Mouse (Mus musculus) MEL (cell line): Measurements from ENCODE around the gene Hk2. TPM values are rescaled to one million over a fixed set of nuclear protein-coding genes. Genes with fewer than 3 reads are reported as not detected.

Experiments used
- DNase-seq: peaks from one replicate; pipeline ENCODE4 v3.0.0; 2011; ENCODE audit warnings: low read depth, low spot score
- H3K27ac ChIP-seq: 2 replicates; pipeline ENCODE4 v1.5.1; 2012; ENCODE audit warnings: low read depth, mild to moderate bottlenecking, control low read depth, low read length, moderate library complexity; ENCODE audit not compliant: control insufficient read depth
- H3K27me3 ChIP-seq, 2 experiments: fragments of 150-350 bp in 1 of 2; sonication (generic) in 1 of 2; 2 replicates each; pipeline ENCODE4 v1.6.1; 2012; ENCODE audit warnings: low read length in 2 of 2, mild to moderate bottlenecking in 2 of 2, improper control_type of control experiment in 1 of 2, moderate library complexity in 1 of 2; ENCODE audit not compliant: insufficient read depth in 2 of 2, control insufficient read depth in 1 of 2
- H3K36me3 ChIP-seq, 2 experiments: 2 replicates each; pipeline ENCODE4 v1.6.1; 2012 to 2014; ENCODE audit warnings: low read length in 2 of 2, improper control_type of control experiment in 1 of 2, inconsistent platforms in 1 of 2, mild to moderate bottlenecking in 1 of 2; ENCODE audit not compliant: insufficient read depth in 2 of 2, control insufficient read depth in 1 of 2
- H3K4me1 ChIP-seq, 2 experiments: fragments of 150-350 bp in 1 of 2; sonication (generic) in 1 of 2; 2 replicates each; pipeline ENCODE4 v1.6.1; 2012; ENCODE audit warnings: low read length in 2 of 2, improper control_type of control experiment in 1 of 2, mild to moderate bottlenecking in 1 of 2; ENCODE audit not compliant: insufficient read depth in 2 of 2, control insufficient read depth in 1 of 2
- H3K4me3 ChIP-seq, 2 experiments: fragments of 150-350 bp in 1 of 2; sonication (generic) in 1 of 2; 2 replicates each; pipeline ENCODE4 v1.5.1; 2012; ENCODE audit warnings: low read depth in 2 of 2, low read length in 2 of 2, mild to moderate bottlenecking in 2 of 2, moderate library complexity in 2 of 2, control low read depth in 1 of 2, improper control_type of control experiment in 1 of 2; ENCODE audit not compliant: control insufficient read depth in 1 of 2, insufficient read depth in 1 of 2
- H3K79me2 ChIP-seq: 2 replicates; pipeline ENCODE4 v1.6.1; 2012; ENCODE audit warnings: mild to moderate bottlenecking, low read length, moderate library complexity; ENCODE audit not compliant: control insufficient read depth, poor library complexity, insufficient read depth
- H3K9ac ChIP-seq: 2 replicates; pipeline ENCODE4 v1.6.1; 2012; ENCODE audit warnings: low read depth, mild to moderate bottlenecking, control low read depth, low read length, moderate library complexity; ENCODE audit not compliant: control insufficient read depth, poor library complexity, severe bottlenecking
- H3K9me3 ChIP-seq: fragments of 150-350 bp; sonication (generic); replicated peaks from 2 replicates; pipeline ENCODE4 v1.6.1; 2012; ENCODE audit warnings: mild to moderate bottlenecking, low read length, improper control_type of control experiment, moderate library complexity; ENCODE audit not compliant: insufficient read depth
- CTCF ChIP-seq, 3 experiments: IDR thresholded peaks in 2 of 3; conservative IDR thresholded peaks in 1 of 3; 2 replicates each; pipeline ENCODE4 v1.5.1; 2011 to 2012; ENCODE audit warnings: low read length in 3 of 3, low read depth in 2 of 3, mild to moderate bottlenecking in 2 of 3, improper control_type of control experiment in 1 of 3, inconsistent platforms in 1 of 3, mixed read lengths in 1 of 3, moderate library complexity in 1 of 3; ENCODE audit not compliant: control insufficient read depth in 1 of 3, insufficient read depth in 1 of 3, poor library complexity in 1 of 3, severe bottlenecking in 1 of 3
- GABPA ChIP-seq: IDR thresholded peaks from 2 replicates; pipeline ENCODE4 v1.6.1; 2012; ENCODE audit warnings: low read depth, mild to moderate bottlenecking, inconsistent platforms, low read length, improper control_type of control experiment, moderate library complexity
- GATA1 ChIP-seq: IDR thresholded peaks from 2 replicates; pipeline ENCODE4 v1.6.1; 2011; ENCODE audit warnings: low read depth, low read length, improper control_type of control experiment
- KAT2A ChIP-seq: conservative IDR thresholded peaks from 2 replicates; pipeline ENCODE4 v1.6.1; 2012; ENCODE audit warnings: low read depth, low read length, improper control_type of control experiment, inconsistent platforms
- MEF2A ChIP-seq: IDR thresholded peaks from 2 replicates; pipeline ENCODE4 v1.6.1; 2014; ENCODE audit warnings: low read depth, mild to moderate bottlenecking, inconsistent platforms, low read length, improper control_type of control experiment; ENCODE audit not compliant: poor library complexity, insufficient replicate concordance, severe bottlenecking; ENCODE audit errors: extremely low read depth
- MXI1 ChIP-seq: IDR thresholded peaks from 2 replicates; pipeline ENCODE4 v1.6.1; 2011; ENCODE audit warnings: mild to moderate bottlenecking, low read depth, low read length, improper control_type of control experiment
- NRF1 ChIP-seq: IDR thresholded peaks from 2 replicates; pipeline ENCODE4 v1.6.1; 2014; ENCODE audit warnings: low read depth, mild to moderate bottlenecking, inconsistent platforms, low read length, improper control_type of control experiment, moderate library complexity; ENCODE audit not compliant: poor library complexity, insufficient read depth, severe bottlenecking
- POLR2A ChIP-seq, 2 experiments: IDR thresholded peaks; 2 replicates each; pipeline ENCODE4 v1.6.1; 2011 to 2012; ENCODE audit warnings: low read length in 2 of 2, mild to moderate bottlenecking in 2 of 2, control low read depth in 1 of 2, improper control_type of control experiment in 1 of 2, low read depth in 1 of 2, moderate library complexity in 1 of 2; ENCODE audit not compliant: control insufficient read depth in 1 of 2, insufficient read depth in 1 of 2, poor library complexity in 1 of 2
- RCOR1 ChIP-seq: IDR thresholded peaks from 2 replicates; pipeline ENCODE4 v1.6.1; 2012; ENCODE audit warnings: low read depth, mild to moderate bottlenecking, inconsistent platforms, low read length, improper control_type of control experiment
- TAL1 ChIP-seq: IDR thresholded peaks from 2 replicates; pipeline ENCODE4 v1.6.1; 2012; ENCODE audit warnings: mild to moderate bottlenecking, inconsistent platforms, low read length, moderate library complexity, mixed read lengths
- TCF12 ChIP-seq: IDR thresholded peaks from 2 replicates; pipeline ENCODE4 v1.6.1; 2014; ENCODE audit warnings: low read depth, mild to moderate bottlenecking, inconsistent platforms, low read length, improper control_type of control experiment, moderate library complexity
- polyA plus RNA-seq, 2 experiments: library from polyadenylated mRNA; stranded (reverse) in 1 of 2; unstranded in 1 of 2; fragments of >175 nt in 1 of 2; fragments of >200 nt in 1 of 2; gene quantifications; 2 replicates each; pipeline versions ENCODE4 v1.2.1 to v1.2.4; 2012; ENCODE audit warnings: low replicate concordance in 2 of 2, low read depth in 1 of 2; ENCODE audit not compliant: insufficient read length in 2 of 2, insufficient read depth in 1 of 2, missing spikeins in 1 of 2
- total RNA-seq: library from RNA; depleted of rRNA; stranded (reverse); fragments of 300-350 nt; gene quantifications from 2 replicates; pipeline ENCODE4 v1.2.3, GENCODE M21; 2012

The Hk2 gene
- total and polyA plus RNA-seq, 3 experiments = 44.2 to 51.6 TPM; not detected in 1

DNA sequence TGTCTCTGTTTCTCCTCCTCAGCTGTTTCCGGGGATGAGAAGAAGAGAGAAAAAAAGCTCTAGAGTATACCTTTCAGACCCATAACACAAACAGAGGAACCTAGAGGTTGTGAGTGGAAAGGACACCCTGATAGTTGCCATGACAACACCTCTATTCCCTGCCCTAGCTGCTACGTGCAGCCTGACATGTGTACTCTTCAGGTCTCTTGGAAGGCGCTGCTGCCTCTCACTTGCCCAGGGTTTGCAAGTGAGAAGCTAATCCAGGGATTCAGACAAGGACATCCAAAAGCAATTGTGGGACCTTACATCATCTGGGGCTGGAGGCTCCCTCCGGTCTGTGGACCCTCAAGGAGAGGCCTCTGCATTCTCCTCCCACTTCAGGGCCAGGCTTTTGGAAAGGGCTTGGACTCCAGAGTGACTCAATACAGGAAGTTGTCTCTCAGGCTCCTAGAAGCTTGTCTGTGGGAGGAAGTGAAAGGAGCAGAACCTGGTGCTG, 47.6 kb upstream of the Hk2 start (continued):
- peak; percentile 37; the same call in 1 of the 2 replicates for TF ChIP-seq GABPA
- TF ChIP-seq TAL1 = no peak
- TF ChIP-seq, all 39 proteins: peak for 17

DNA sequence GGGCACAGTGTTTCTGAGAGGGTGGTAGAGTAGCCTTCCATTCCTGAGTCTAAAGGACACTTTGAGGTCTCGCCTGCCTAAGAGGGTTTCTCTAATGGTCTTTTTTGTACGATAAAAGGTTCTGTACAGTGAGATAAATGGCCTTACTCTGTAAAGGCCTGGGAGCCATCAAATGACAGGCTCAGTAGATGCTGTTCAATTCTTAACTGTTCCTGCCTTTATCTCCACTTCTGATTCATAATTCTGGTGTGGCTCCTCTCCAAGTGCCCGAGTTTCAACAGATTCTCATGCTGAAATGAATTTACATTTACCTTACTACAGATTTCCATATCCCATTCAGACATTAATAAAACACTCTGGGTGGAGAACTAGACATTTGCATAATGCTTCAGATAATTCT, 46.5 kb upstream of the Hk2 start:
- Histone ChIP-seq H3K4me1 (peaks cover 17 to 42% of the 10 kb centered on the region in 2 experiments), H3K79me2 (no peaks in the 10 kb centered on the region), H3K4me3 (no peak overlapping the region; a peak in 1 of 4 replicates), H3K27ac (peak overlapping the region; percentile 27; the same call in 1 of the 2 replicates), H3K9me3 (no peaks in the 10 kb centered on the region), H3K9ac (no peak overlapping the region), H3K27me3 (no peaks in the 10 kb centered on the region), H3K36me3 (peaks cover 0 to 32% of the 10 kb centered on the region in 2 experiments; a peak in 2 of 4 replicates)
- DNase-seq = peak; percentile 57
- TF ChIP-seq GATA1 (peak; percentile 64), MEF2A (no peak), CTCF (IDR thresholded peaks at IDR 0.05 in 2 of 3, conservative IDR thresholded peaks at IDR 0.05 in 1 of 3; ENCODE audit: control insufficient read depth in 1 of 3, insufficient read depth in 1 of 3, low read depth in 2 of 3, low read length in 3 of 3, poor library complexity in 1 of 3, severe bottlenecking in 1 of 3) (no peak), RCOR1 (peak; percentile 78), MXI1 (no peak), KAT2A (no peak), TCF12 (peak; percentile 8; the same call in 1 of the 2 replicates)

DNA sequence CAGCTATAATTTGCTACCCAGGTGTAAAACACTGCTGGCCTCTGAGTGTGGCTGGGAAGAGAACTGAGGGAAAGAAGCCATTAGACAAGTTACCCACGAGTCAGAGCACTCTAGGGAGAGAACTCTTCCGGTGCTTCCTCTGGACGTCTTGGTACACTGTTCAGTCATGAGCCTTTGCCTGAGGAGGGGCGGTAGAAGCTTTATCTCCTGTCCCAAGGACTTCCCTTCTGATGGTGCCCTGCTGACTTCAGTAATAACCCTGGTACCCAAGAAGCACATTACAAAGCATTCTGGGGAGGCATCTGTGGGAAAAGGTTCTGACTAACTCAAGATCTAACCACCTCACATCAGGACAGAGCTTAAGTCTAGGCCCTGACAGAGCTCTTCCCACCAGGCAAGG, 40.6 kb upstream of the Hk2 start:
- no peaks in the 10 kb centered on the region for H3K27me3 ChIP-seq
- peaks cover 7 to 14% of the 10 kb centered on the region in 2 experiments for H3K4me1 ChIP-seq
- no peaks in the 10 kb centered on the region for H3K9me3 ChIP-seq
- TF ChIP-seq GATA1 = 0 out of 2 replicates have a peak, but pooled peaks have one; percentile 22
- no peak for TF ChIP-seq NRF1
- 0 out of 4 replicates have a peak, but pooled peaks of 1 of the 2 experiments have one; percentile 23 for TF ChIP-seq POLR2A (IDR thresholded peaks at IDR 0.05; ENCODE audit: control insufficient read depth in 1 of 2, insufficient read depth in 1 of 2, low read depth in 1 of 2, low read length in 2 of 2, poor library complexity in 1 of 2)
- peak; percentile 75 for DNase-seq
- H3K36me3 ChIP-seq = peaks cover 0 to 13% of the 10 kb centered on the region in 2 experiments; a peak in 2 of 4 replicates
- H3K4me3 ChIP-seq = no peak overlapping the region
- H3K79me2 ChIP-seq = no peaks in the 10 kb centered on the region
- peak overlapping the region; percentile 34; the same call in 1 of the 2 replicates for H3K9ac ChIP-seq
- H3K27ac ChIP-seq = peak overlapping the region; percentile 34; the same call in 1 of the 2 replicates
